Mouse (Mus musculus) ovary, postnatal 36 days (tissue): Measurements from ENCODE around the gene Nudt9.
"Not testable (repeated sequence)": the region's sequence is repeated elsewhere in the genome, so short reads cannot be mapped to it uniquely, and the experiment has no call there.

Experiments used
- DNase-seq: peaks from one replicate; pipeline ENCODE4 v3.0.0; 2022; ENCODE audit warnings: low spot score, mixed read lengths

Gene Nudt9

DNA sequence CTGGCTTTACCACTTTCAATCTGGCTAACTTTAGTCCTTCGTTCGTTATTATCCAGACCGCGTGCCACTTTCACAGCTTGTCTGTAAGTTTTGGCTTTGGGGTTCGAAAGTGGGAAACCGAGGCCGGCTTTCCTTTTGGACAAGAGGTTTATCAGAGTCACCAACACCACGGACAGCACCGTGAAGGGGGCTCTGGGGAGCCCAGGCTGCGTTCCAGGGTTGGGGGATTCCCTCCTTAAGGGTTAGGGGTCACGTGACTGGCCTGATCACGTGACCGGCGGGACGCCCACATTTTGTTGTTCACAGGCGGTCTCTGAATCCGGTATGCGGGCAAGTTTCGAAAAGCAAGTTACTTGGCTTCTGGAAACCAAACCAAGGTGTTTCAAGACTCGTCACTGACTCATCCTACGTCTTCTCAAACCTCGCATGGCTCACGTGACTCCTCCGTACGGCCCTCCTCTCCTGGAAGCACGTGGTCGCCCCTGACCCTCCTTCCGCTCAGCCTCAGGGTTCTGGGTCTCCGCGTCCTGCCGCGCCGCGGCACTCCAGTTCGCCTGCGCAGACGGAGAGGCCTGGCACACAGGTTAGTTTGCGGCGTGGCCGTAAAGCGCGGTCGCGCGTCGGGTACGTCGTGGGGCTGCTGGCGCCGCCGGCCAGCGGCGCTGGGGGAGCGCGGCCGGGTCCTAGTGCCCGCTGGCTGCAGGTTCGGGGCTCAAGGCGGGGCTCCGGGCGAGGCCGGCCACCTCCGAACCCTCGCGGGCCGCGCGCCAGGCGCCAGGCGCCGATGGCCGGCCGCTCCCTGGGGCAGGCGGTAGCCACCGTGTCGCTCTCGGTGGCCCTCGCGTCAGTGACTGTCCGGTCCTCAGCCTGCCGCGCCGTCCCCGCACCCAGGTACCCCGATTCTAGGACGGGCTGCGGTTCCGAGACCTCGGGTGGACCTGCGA, at the start of gene Nudt9:
Gene Nudt9 (plus strand): TSS at position 51 of the 944 bp plus-strand sequence.
- DNase-seq, result peak; percentile 98

DNA sequence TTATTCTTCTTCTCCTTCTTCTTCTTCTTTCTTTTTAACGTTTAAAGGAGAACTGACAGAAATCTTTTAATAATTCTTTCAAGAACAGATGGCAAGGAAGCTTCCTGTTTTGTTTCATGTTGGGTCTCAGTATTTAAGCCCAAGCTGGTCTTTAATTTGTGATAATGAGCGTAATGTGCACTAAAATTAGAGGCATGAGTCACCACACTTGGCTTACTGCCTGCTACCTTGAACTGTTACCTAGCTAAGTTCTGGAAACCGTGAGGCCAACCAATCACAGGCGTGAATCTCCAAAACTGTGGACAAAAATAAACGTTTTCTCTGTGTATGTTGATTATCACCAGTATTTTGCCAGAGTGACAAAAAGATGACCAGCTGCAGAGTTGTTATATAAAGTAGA, 47.4 kb upstream of the Nudt9 start:
- no peak for DNase-seq

DNA sequence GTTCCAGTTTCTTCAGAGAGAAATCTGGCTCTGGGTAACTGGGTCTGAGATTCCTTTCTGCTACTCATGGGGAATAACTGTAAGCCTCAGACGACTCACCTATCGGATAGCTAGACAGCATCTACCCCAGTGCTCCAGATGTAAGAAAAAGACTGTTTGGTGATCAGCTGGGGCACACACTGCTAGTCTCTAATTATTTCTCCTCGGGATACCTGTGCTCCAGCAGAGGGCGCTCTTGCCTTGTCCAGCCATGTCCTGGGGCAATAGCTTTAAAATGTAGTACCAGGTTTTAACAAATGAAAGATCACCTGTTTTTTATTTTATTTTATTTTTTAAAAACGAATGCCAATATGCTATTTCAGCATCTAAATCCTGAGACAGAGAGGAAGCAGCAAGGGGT, 46.4 kb upstream of the Nudt9 start:
- peak; percentile 82 for DNase-seq

DNA sequence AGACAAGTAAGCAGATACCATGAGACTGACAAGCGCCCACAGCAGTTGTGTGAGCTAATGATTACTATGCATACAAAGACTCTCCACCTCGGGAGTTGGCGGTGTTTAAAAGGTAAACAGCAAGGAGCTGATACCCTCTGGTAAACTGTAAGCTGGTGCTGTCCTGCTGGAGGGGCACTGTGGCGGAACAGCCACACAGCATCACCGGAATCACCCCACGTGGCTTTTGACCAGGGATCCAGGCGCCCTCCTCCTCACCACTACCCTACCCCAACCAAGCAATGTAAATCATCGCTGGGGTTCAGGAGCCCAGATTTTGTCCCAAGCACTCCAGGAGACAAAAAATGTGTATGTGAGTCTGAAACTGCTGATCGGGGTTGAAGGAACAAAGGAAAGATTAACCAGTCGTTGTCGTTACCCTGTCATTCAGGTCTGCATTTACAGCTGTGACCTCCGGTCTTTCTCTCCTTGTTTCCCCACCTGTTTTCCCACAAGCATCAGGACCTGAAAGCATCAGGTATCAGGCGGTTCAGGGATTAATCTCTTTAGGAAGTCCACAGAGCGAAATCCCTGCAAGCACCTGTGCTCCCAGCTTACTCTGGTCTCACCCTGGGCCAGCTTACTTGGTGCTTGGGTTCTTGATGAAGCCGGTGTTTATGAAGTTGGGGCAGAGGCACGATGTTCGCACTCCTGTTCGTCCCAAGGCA, 43.4 kb upstream of the Nudt9 start:
- DNase-seq, result no peak

DNA sequence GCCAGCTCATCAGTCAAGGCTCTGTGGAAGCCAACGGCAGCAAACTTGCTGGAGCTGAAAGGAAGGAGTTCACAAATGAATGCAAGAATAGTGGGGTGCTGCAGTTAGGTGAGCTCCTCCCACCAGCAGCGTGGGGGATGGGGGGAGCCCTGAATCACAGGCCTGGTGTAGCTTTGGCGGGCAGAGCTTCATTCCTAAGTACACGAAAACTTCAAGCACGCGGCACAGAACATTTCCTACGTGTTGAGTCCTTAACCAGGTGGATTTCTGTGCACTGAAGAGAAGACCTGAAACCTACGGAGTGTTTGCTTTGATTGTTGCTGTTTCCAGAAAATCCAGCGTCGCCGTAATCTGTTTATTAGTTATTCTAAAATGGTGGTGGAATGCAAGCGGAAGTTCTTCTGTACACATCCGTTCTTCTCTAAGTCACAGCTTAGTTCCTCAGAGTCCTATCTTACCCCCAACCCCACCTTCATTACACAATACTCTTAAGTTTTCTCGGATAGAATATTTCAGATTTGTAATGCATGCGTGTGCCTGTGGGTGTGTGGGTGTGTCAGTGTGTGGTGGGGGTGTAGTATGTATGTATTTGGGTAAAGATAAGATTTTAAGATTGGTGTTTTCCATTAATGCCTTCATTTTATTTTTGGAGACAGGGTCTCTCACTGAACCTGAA, 42.7 kb upstream of the Nudt9 start:
- DNase-seq, result no peak

DNA sequence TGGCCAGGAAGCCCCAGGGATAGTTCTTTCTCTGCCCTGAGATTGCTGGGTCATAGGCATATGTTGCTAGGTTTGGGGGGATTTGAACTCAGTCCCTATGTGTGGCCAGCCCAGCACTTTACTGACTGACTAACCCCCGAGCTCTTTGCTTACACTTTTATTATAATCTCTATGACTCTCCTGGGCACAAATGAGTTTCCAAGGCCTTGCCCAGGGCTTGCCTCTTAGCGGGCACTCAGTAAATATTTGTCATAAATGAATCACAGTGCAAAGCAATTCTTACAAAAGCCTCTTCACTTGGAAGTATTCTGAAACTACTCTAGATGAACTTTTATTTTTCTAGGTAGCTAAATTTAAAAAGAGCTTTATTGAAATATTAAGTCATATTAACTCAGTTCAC, 42.2 kb upstream of the Nudt9 start:
- DNase-seq, result no peak

DNA sequence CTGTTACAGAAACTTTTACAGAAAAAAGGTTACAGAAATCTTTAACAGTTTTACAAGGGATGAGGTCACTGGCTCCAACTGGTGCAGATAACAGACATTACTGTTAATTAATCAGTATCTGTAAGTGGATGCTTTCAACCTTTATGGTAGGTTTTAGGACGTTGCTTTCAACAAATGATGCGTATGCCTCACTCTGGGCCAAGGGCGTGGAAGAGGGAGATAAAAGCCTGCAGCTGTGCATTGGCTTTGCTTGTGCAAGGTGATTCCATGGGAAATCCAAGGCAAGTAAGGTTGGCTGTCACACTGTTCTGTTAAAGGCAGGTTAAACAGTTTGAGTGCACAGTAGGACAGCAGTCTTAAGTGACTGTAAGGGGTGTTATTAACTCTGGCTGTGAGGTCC, 39.3 kb upstream of the Nudt9 start:
- no peak for DNase-seq

DNA sequence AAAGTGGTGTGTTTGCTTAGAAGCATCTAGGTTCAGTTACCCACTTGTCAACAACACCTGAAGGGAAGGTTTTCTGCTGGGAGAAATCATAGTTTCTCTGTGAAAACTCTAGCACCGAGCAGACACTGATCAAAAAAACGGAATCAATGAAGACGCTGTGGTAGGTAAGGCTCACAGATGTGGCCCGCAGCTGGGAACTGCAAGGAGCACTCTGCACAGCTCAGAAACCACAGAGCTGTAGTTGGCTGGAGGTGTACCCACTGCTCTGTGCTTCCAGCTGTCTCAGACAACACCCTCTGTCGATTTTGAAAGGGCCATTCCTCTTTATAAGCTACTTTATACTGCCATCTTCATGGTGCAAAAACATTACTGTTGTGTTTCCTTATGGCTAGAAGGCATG, 38.3 kb upstream of the Nudt9 start:
- DNase-seq, result no peak

DNA sequence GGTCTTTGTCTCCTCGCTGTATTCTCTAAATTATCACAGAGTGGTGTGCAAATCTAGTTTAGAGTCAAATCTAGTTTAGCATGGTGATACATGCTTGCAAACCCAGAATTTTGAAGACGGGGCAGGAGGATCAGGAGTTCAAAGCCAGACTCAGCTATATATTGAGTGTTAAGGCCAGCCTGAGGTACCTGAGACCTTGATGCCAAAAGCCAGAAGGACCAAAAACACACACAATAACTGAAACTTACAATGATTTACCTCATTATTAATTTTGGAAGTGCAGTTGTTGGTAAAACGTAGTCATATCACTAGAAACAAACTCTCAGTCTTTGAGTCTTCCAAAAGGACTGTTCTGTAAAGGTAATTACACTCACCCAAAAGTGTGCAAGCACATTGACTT, 36.7 kb upstream of the Nudt9 start:
- no peak for DNase-seq

DNA sequence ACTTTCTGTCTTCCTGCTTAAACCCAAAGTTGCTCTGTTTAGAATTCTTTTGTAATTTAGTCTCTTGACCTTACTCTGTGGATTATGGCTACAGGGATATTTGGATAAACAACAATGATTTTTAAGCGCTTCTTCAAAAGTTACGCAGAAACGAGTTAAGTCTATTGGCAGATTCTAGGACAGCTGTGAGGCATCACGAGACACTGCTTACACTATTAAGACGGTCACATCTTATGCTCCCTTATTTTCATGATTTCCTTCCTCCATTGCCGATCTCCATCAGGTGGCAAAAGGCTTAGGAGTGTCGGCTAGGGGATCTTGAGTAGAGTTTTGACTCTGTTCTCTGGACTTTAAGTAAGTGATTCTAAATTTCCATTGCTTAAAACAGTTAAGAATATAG, 35.8 kb upstream of the Nudt9 start:
- DNase-seq, result no peak

DNA sequence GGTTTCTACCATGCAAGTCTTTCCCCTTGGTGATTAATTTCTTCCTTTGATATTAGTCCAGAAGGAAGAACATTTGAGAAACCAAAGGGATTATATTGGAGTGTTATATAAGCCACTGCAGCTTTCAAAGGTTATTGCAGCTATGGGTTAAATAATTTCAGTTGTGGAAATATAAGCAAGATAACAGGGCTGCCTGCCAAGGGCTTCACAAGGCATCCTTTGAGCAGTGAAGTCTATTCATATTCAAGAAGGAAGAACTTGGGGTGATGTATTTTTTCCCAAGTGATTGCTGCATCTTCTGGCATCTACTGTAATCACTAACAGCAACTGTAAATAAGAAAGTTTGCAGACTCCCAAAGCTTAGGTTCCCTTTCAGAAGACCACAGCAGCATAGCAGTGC, 34.7 kb upstream of the Nudt9 start:
- no peak for DNase-seq

DNA sequence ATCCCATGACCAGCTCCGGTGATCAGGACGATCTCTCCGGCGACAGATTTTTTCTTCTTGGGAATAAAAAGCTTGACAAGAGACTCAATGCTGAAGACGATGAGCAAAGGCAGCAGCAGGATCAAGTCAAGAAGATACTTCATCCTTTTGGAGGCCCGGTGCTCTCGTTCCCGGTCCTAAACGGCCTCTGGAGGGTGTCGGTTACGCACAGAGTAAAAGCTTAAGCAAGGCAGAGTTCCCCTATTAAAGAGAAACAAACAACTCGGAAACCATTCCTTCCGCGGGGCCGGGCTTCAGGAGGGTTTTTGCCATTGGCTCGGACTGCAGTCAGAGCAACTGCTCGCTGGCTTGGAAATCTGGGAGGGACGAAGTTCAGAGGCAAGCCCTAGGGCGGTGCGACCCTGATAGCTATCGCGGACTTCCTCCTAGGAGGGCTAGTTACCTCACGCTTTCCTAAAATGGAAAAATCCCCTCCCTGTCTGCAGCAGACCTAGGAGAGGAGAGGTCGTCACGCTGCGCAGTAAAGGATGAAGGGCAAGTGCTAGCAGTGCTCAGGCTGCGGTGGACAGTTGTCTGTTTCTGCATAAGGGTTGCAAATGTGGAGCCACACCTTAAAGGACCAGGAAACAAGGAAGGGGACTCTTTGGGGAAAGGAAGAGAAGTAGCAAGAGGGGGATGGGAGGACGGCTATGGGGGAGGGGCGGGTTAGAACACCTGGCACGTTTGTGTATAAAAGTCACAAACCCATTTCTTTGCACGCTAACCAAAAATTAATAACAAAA, 24.3 kb upstream of the Nudt9 start, which contains the start of gene Hsd17b11:
Gene Hsd17b11 (minus strand): TSS at position 323 of the 782 bp plus-strand sequence.
- peak; percentile 86 for DNase-seq

DNA sequence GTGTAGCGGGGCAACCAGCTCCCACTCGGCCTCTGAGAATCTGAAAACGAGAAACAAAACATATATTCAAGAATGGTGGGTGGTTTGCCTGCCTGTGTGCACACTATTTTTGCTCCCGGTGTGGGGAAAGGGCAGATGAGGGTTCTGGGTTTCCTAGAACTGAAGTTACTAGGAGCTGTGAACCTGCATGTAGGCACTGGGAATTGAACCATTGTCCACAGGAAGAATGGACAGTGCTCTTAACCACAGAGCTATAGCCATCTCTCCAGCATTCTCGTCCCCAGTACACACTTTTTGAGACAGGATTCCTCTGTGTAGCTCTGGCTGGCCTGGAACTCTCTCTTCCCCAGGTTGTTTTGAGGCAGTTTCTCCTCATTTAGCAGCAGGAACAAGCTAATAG, 23.5 kb upstream of the Nudt9 start:
- no peak for DNase-seq

DNA sequence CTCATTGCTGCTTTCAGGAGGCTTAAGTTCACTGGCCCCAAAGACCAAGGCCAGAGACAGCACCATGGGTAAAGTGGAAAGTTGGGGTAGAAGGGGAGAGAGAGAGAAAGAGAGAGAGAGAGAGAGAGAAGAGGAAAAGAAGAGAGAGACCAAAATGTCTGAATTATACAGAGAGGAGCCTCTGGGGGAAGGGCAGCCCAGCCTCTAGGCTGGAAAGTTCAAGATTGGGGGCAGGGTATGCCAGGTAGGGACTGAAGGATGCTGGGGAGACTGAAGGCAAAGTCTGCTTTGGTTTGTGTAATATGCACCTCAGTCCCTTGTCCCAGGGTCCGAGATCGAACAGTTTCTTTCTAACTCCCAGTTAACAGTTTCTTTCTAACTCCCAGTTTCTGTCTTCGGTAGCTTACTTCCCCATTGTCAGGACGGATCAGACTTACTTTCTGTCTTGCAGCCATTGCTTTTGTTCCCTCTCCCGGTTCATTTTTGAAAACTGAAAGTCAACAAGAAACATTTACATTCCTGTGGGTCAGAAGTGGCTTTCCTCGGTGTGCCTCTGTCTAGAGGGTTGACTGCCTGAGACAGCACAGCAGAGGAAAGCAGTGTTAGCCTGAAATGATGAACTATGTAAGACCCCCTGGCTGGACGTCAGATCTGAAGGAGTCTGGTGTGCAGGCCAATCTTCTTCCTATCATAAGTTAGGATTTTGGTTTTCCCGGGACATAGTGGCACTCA, 22.7 kb upstream of the Nudt9 start:
- no peak for DNase-seq

DNA sequence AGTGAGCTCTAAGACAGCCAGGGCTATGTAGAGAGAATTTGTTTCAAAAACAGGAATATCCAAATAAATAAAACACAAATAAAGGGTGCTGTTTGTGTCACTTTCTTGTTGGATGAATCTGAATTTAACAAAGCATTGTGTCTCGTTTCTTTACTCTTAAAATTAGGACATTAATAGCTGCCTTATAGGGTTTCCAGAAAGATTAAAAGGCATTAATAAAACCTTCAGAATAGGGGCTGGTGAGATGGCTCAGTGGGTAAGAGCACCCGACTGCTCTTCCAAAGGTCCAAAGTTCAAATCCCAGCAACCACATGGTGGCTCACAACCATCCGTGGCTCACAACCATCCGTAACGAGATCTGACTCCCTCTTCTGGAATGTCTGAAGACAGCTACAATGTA, 21.9 kb upstream of the Nudt9 start:
- DNase-seq, result not testable (repeated sequence)

DNA sequence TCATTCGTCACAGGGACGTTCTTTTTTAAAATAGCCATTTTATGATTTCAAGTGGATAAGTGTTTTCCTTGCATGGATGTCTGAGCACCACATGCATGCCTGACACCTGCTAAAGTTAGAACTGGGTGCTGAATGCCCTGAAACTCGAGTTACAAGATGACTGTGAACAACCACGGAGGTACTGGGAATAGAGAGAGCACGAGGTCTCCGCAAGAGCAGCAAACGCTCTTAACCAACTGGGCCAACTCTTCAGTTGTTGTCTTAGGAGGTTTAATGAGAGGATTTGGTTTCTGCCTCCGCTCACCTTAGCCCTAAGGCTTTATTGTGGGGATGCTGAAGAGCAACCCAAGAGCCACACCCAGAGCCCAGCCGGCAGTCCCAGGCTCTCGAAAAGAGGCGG, 21.3 kb upstream of the Nudt9 start:
- DNase-seq, result no peak

DNA sequence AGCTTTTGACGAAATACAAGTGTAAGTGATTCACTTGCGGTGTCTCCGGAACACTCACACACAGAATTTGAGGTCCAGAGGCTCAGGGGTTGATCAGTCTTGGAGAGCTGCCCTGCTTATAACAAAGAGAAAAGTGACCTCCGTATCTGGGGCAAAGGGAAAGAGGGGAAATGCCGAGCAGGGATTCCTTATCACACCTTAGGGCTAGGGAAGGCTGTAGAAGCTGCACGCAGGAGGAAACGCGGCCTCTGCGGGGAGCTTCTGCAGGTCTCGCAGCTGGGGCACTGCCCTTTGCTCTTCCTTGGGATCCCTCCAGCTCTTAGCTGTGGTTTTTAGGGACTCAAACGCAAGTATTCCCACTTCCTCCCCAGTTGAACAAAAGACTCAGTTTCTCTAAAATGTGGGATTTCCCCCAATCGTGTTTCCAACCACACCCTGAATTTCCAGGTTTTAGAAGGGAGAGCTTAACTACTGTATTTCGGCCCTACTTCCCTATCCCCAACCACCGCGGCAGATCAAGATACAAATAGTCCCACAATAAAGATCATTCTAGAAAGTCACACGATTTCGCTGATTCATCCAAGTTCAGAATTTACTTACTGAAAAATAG, 20.8 kb upstream of the Nudt9 start:
- DNase-seq, result no peak

DNA sequence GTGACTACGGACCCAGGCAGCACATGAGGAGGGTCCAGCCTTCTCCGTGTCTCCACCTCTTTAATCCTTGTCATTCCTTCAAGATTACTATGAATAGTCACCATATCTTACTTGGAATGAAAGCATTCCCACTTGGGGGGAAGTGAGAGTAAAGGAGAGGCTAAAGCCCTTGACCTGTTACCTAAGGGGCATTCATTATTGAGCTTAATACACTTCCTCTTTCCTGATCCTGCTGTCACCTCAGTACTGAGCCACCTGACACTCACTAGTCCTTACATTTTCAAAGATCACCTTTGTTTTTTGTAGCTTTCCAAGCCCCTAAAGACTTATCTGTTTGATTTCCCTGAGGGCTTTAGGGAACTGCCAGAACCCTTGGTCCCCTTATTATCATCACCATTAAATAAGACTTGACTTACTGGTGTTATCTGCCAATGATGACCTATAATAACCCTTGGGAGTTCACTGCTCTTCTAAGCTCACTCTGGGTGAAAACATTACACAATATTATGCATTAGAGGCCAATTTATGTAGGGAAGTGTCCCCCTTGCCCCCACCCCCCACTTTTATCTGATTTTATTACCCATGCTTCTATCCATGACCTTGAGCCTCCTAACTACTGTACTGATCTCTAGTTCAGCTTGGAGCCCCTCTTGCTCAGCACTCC, 13.5 kb upstream of the Nudt9 start:
- DNase-seq, result no peak

DNA sequence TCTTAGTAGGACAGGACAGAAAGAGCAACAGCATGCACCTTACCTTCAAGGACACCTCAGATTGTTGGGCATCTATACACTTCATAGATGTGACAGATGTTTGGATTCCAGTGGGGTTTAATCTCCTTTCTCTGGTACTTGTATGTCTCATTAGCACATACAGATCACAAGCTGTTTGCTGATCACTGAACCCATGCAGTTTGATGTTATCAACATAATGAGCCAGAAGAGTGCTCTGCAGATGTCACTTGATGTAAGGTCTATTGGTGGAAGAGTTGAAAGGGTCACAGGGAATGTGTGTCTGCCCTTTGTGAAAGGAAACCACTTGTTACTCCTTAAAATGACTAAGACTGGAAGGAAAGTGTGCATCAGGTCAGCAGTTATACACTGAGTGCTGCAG, 11.0 kb upstream of the Nudt9 start:
- no peak for DNase-seq

DNA sequence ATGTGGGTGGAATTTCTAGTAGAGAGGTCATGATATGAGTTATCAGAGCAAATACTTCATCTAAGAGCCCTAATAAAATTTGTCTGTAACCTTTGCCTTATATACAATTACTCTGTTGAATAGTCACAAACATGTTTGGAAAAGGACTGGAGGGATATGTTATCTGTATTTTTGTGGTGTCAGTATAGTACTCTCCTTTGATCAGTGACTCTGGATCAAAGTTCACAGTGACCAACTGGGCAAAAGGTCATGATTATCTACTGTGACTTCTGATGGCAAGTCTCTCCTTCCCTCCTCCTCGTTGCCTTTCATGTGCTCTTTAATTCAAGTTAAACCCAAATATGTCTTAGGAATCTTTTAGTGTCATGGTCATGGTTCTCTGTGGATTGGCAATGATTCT, 10.3 kb upstream of the Nudt9 start:
- DNase-seq, result no peak
